Mouse (Mus musculus) forebrain, embryonic 11.5 days (tissue): ENCODE measurements around the gene Id4. TPM values are rescaled to one million over a fixed set of nuclear protein-coding genes. Genes with fewer than 3 reads are reported as not detected.

Source experiments
- ATAC-seq: fragments of 200-750 bp; cut with Nextera tagmentation; replicated peaks from 2 replicates; pipeline ENCODE4 v1.8.0; 2017; ENCODE audit warnings: moderate TSS enrichment; ENCODE audit not compliant: low FRiP score
- DNase-seq: peaks from one replicate; pipeline ENCODE4 v3.0.0-alpha.2; 2017; ENCODE audit warnings: low spot score
- H3K27ac ChIP-seq: fragments of 300-500 bp; sonication (generic); 2 replicates; pipeline ENCODE4 v1.5.1; 2014; ENCODE audit warnings: low read depth, low read length
- H3K27me3 ChIP-seq: fragments of 300-500 bp; sonication (generic); 2 replicates; pipeline ENCODE4 v1.6.1; 2014; ENCODE audit warnings: mild to moderate bottlenecking, low read length, mixed read lengths; ENCODE audit not compliant: control insufficient read depth, insufficient read depth
- H3K36me3 ChIP-seq: fragments of 300-500 bp; sonication (generic); 2 replicates; pipeline ENCODE4 v1.6.1; 2014; ENCODE audit warnings: mild to moderate bottlenecking, low read length, moderate library complexity, mixed read lengths; ENCODE audit not compliant: control insufficient read depth, insufficient read depth
- H3K4me1 ChIP-seq: fragments of 300-500 bp; sonication (generic); replicated peaks from 2 replicates; pipeline ENCODE4 v1.6.1; 2014; ENCODE audit warnings: low read length, mixed read lengths; ENCODE audit not compliant: control insufficient read depth, insufficient read depth
- H3K4me2 ChIP-seq: fragments of 300-500 bp; sonication (generic); 2 replicates; pipeline ENCODE4 v1.6.1; 2014; ENCODE audit warnings: low read depth, mild to moderate bottlenecking, low read length, moderate library complexity, mixed read lengths; ENCODE audit not compliant: severe bottlenecking
- H3K4me3 ChIP-seq: fragments of 300-500 bp; sonication (generic); 2 replicates; pipeline ENCODE4 v1.5.1; 2014; ENCODE audit warnings: low read depth, low read length
- H3K9ac ChIP-seq: fragments of 300-500 bp; sonication (generic); 2 replicates; pipeline ENCODE4 v1.6.1; 2014; ENCODE audit warnings: low read length
- H3K9me3 ChIP-seq: fragments of 300-500 bp; sonication (generic); 2 replicates; pipeline ENCODE4 v1.6.1; 2016; ENCODE audit warnings: low read length, mixed read lengths; ENCODE audit not compliant: control insufficient read depth
- WGBS: fragments of 180-500 bp; shearing (Covaris S2); extraction: QIAGEN DNeasy Blood & Tissue Kit; methylation state at CpG from one replicate; pipeline ENCODE4 v1.1.7; 2014; 5-methylcytosine and 5-hydroxymethylcytosine counted together
- polyA plus RNA-seq: library from polyadenylated mRNA; unstranded; fragments of >200 nt; fragmentation: Nextera tagmentation; extraction: Ambion mirVana; gene quantifications from 2 replicates; pipeline ENCODE4 v1.2.1, GENCODE M21; 2014

Id4 gene
- 182 and 187 TPM in 2 replicates for polyA plus RNA-seq

GRCm38 (mm10) chr13:48260690-48261278 is at the start of gene Id4:
Gene Id4 (plus strand): TSS chr13:48261228.
- ATAC-seq (peak; percentile 97), DNase-seq (peak; percentile 99)
- peak within 1 kb of the TSS; percentile 65 for H3K4me2 ChIP-seq
- H3K9me3 ChIP-seq = no peaks in the 10 kb centered on the region
- H3K4me1 ChIP-seq = peaks cover 5% of the 10 kb centered on the region
- peak within 1 kb of the TSS; percentile 80 for H3K4me3 ChIP-seq
- under 1% methylated on average over 51 of the region's 52 CpGs for WGBS
- H3K27me3 ChIP-seq = no peaks in the 10 kb centered on the region
- peak within 1 kb of the TSS; percentile 99 for H3K27ac ChIP-seq
- H3K9ac ChIP-seq = peak within 1 kb of the TSS; percentile 97
- H3K36me3 ChIP-seq = no peaks in the 10 kb centered on the region

DNA sequence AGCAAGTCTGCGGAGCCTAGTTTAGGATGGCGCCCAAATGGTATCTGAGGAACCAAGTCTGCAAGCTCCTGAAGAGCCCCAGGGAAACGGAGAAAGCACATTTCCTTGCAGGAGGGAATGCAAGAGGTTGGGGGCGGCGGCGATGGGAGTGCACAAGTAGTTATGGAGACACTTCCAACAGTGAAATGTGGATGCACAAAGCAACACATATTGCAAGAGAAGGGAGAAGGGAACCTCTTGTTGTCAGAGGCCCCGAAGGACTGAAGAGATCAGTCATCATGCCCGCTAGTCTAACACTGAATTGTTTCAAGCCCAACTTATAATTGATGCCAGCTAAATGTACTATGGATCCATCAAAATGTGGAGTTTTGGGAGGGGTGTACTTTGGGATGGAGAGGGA is 33.9 kb upstream of the Id4 start:
- H3K9me3 ChIP-seq = no peaks in the 10 kb centered on the region
- no peak overlapping the region for H3K4me2 ChIP-seq
- no peaks in the 10 kb centered on the region for H3K27me3 ChIP-seq
- H3K4me1 ChIP-seq = peaks cover 15% of the 10 kb centered on the region
- no peak overlapping the region for H3K4me3 ChIP-seq
- DNase-seq (peak; percentile 60), ATAC-seq (no peak)
- H3K36me3 ChIP-seq = no peaks in the 10 kb centered on the region
- H3K27ac ChIP-seq = 0 out of 2 replicates have a peak overlapping the region, but pooled peaks have one; percentile 0
- 30% methylated on average over 8 of the region's 8 CpGs for WGBS
- H3K9ac ChIP-seq = no peak overlapping the region

- Histone ChIP-seq H3K4me2 (peak overlapping the region; percentile 69), H3K27ac (peak overlapping the region; percentile 88), H3K9ac (peak overlapping the region; percentile 72), H3K9me3 (no peaks in the 10 kb centered on the region), H3K4me1 (peaks cover 15% of the 10 kb centered on the region), H3K36me3 (no peaks in the 10 kb centered on the region), H3K4me3 (peak overlapping the region; percentile 28), H3K27me3 (no peaks in the 10 kb centered on the region)
- 1% methylated on average over 36 of the region's 38 CpGs for WGBS
- peak; percentile 98 for DNase-seq
- peak; percentile 98 for ATAC-seq
Measured at GRCm38 (mm10) chr13:48227712-48228111, 33.3 kb upstream of the Id4 start.

- H3K27ac ChIP-seq = peak overlapping the region; percentile 88
- H3K4me3 ChIP-seq = peak overlapping the region; percentile 28
- H3K9ac ChIP-seq = peak overlapping the region; percentile 72
- ATAC-seq (no peak; the same call in none of the 2 replicates), DNase-seq (no peak)
- WGBS = 7% methylated on average over 4 of the region's 4 CpGs
- no peaks in the 10 kb centered on the region for H3K36me3 ChIP-seq
- H3K9me3 ChIP-seq = no peaks in the 10 kb centered on the region
- H3K4me1 ChIP-seq = peaks cover 15% of the 10 kb centered on the region
- peak overlapping the region; percentile 69 for H3K4me2 ChIP-seq
- H3K27me3 ChIP-seq = no peaks in the 10 kb centered on the region
Measured at GRCm38 (mm10) chr13:48228114-48228513, 32.9 kb upstream of the Id4 start.

DNA sequence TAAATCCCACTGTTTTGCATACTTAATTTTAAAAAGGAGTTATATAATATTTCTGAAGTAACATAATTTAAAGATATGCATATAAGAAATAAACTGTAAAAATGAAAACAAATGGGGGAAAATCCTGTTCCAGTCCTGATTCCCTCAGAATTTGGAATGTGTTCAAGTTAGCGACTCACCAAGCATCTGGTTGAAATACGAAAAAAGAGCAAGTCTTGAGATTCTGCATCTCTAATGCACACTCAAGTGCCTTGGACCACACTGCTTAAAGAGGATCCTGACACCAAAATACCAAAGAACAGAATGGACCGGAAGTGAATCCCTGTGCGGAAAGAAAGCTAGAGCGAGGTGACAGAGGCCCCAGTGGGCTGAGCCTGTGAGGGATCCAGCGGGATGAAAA is 30.0 kb upstream of the Id4 start:
- no peak overlapping the region for H3K27ac ChIP-seq
- H3K9ac ChIP-seq = 0 out of 2 replicates have a peak overlapping the region, but pooled peaks have one; percentile 14
- no peaks in the 10 kb centered on the region for H3K9me3 ChIP-seq
- H3K4me1 ChIP-seq = peaks cover 15% of the 10 kb centered on the region
- ATAC-seq (no peak), DNase-seq (no peak)
- H3K36me3 ChIP-seq = no peaks in the 10 kb centered on the region
- H3K27me3 ChIP-seq = no peaks in the 10 kb centered on the region
- no peak overlapping the region for H3K4me3 ChIP-seq
- H3K4me2 ChIP-seq = no peak overlapping the region
- whole genome bisulfite sequencing = 46% methylated on average over 6 of the region's 6 CpGs

DNA sequence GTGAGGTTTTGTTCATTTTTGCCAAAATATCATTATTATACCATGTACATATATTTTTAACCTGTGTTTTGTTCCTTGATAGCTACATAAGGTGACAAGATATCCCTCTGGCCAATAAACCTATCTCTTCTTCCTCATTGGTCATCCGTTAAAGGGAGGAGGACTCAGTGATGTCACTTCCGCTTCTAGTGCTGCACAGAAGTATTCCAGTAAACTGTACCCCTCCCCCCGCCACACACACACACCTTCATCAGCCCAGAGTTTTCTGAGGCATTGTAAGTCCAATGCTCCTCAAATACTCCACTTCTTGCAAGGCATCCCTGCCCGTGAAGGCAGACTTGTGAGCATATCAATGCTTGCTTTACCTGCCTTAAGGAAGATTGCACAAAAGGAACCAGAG is 24.6 kb upstream of the Id4 start:
- Histone ChIP-seq H3K36me3 (no peaks in the 10 kb centered on the region), H3K9me3 (no peaks in the 10 kb centered on the region), H3K9ac (no peak overlapping the region), H3K4me1 (peaks cover 9% of the 10 kb centered on the region; the same call in 1 of the 2 replicates), H3K27me3 (no peaks in the 10 kb centered on the region), H3K4me3 (no peak overlapping the region), H3K27ac (no peak overlapping the region), H3K4me2 (no peak overlapping the region)
- WGBS = 92% methylated on average over 4 of the region's 4 CpGs
- ATAC-seq (no peak), DNase-seq (no peak)

DNA sequence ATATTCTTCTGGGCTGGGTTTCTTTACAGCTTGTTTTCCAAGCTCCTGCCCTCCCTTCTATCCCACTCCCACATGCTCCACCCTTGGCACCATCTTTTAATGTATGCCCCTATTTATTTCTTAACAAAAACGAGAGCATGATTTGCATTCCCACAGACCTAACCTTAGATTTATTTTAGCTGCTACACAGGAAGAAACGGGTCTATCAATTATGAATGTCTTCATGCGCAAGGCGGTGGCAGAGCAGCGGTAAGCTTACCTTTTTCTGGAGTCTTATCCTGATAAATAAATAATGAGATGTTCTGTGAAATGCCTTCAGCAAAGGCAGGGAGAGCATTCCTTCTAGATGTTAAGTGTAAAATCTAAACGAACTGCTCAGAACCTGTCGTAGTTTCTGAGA is 24.2 kb upstream of the Id4 start:
- no peak for DNase-seq
- Histone ChIP-seq H3K4me3 (no peak overlapping the region), H3K4me1 (0 out of 2 replicates have a peak, but pooled peaks cover 5% of the 10 kb centered on the region), H3K4me2 (no peak overlapping the region), H3K9me3 (no peaks in the 10 kb centered on the region), H3K9ac (no peak overlapping the region), H3K36me3 (no peaks in the 10 kb centered on the region), H3K27ac (no peak overlapping the region), H3K27me3 (no peaks in the 10 kb centered on the region)
- ATAC-seq = no peak
- WGBS = 84% methylated on average over 7 of the region's 7 CpGs

GRCm38 (mm10) chr13:48237516-48237915 is 23.5 kb upstream of the Id4 start:
- Histone ChIP-seq H3K4me1 (0 out of 2 replicates have a peak, but pooled peaks cover 5% of the 10 kb centered on the region), H3K4me3 (no peak overlapping the region), H3K9me3 (no peaks in the 10 kb centered on the region), H3K9ac (no peak overlapping the region), H3K36me3 (no peaks in the 10 kb centered on the region), H3K27me3 (no peaks in the 10 kb centered on the region), H3K27ac (no peak overlapping the region), H3K4me2 (no peak overlapping the region)
- 14% methylated on average over 4 of the region's 4 CpGs for WGBS
- no peak for DNase-seq
- no peak for ATAC-seq
